Mouse (Mus musculus): Measurements from ENCODE around the gene Fig4. TPM values are rescaled to one million over a fixed set of nuclear protein-coding genes. Genes with fewer than 3 reads are reported as not detected.
A peak's percentile ranks its signal among the peaks of the same experiment; 100 is the strongest.

Fig4 gene
- polyA plus RNA-seq, 1 experiment from 2014 or later = 6.0 TPM

DNA sequence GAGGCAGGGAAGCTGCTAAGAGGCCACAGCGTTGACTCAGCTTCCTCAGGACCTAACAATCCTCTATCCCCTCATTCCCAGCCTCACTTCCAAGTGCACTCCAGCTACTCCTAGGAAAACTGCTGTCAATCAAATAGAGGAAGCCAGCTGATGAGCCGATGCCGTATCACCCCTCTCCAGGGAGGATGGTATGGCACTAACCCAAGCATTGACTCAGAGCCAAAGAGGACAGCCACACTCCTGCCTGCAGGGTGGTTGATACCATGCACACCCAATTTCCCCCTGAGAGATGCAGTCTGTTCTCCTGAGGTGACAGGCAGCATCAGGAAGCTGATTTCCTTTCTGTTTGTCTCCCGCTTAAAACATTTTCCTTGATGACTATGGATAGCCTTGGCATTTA is 81.9 kb downstream of the Fig4 start:
- TF ChIP-seq CTCF (IDR thresholded peaks at IDR 0.05; ENCODE audit: low read depth) = no peak
- TF ChIP-seq EP300 (IDR thresholded peaks at IDR 0.05; ENCODE audit: low read depth) = peak; percentile 91
- no peaks in the 10 kb centered on the region for H3K27me3 ChIP-seq (ENCODE audit: insufficient read depth, low read length)
- H3K9me3 ChIP-seq (ENCODE audit: low read length) = no peaks in the 10 kb centered on the region
- H3K4me2 ChIP-seq (ENCODE audit: low read depth, low read length) = no peak overlapping the region
- ATAC-seq (peak; percentile 92), DNase-seq (peak; percentile 67)
- peaks cover 3% of the 10 kb centered on the region for H3K36me3 ChIP-seq (replicated peaks; ENCODE audit: insufficient read depth, low read length)
- H3K4me1 ChIP-seq (ENCODE audit: insufficient read depth) = peaks cover 23% of the 10 kb centered on the region
- 54% methylated on average over 4 of the region's 4 CpGs for WGBS (ENCODE audit: insufficient replicate concordance)
- no peak overlapping the region for H3K4me3 ChIP-seq (ENCODE audit: low read depth, low read length)
- no peak overlapping the region for H3K9ac ChIP-seq (replicated peaks)
- peak overlapping the region; percentile 53; the same call in 1 of the 2 replicates for H3K27ac ChIP-seq (ENCODE audit: low read depth)

DNA sequence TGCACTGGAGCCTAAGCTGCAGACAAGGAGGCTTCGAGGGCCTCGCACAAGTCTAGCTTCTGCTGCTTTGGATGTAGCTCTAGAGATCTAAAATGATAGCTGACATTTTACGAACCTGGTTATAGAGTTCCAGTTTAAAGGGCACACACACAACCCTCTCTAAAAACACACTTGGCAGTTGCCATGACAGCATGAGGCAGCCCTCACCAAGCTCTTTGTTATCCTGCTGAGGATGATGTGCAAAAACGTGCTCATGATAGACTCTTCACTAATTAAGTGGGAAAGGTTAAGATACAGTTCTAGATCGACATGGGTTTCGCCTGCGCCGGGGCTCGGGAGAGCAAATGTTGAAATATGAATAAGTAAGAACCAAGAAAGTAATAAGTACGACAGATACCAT is 84.2 kb downstream of the Fig4 start:
- Histone ChIP-seq H3K36me3 (replicated peaks; ENCODE audit: insufficient read depth, low read length) (peaks cover 3% of the 10 kb centered on the region), H3K4me2 (ENCODE audit: low read depth, low read length) (no peak overlapping the region), H3K27ac (ENCODE audit: low read depth) (no peak overlapping the region), H3K4me3 (ENCODE audit: low read depth, low read length) (no peak overlapping the region), H3K9ac (replicated peaks) (no peak overlapping the region), H3K27me3 (ENCODE audit: insufficient read depth, low read length) (no peaks in the 10 kb centered on the region), H3K4me1 (ENCODE audit: insufficient read depth) (peaks cover 28% of the 10 kb centered on the region), H3K9me3 (ENCODE audit: low read length) (no peaks in the 10 kb centered on the region)
- 89% methylated on average over 10 of the region's 10 CpGs for WGBS (ENCODE audit: insufficient replicate concordance)
- no peak for TF ChIP-seq CTCF (IDR thresholded peaks at IDR 0.05; ENCODE audit: low read depth)
- no peak for TF ChIP-seq EP300 (IDR thresholded peaks at IDR 0.05; ENCODE audit: low read depth)
- DNase-seq (no peak), ATAC-seq (no peak)

DNA sequence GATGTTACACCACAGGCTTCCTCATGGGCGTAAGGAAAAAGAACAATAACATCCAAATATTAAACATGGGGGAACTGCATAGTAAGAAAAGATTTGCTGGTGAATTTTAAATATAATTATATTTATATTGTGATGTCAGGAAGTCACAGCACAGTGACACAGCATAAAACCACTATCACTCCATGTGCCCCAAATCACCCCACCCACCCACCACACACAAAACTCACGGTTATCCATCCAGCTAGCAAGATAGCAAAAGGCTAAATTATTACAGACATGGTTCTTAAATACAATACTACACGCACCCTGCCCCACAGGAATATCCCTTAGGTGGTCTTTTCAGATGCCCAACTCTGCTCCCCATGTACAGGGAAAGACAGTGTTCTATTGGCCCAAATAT is 89.0 kb downstream of the Fig4 start:
- WGBS (ENCODE audit: insufficient replicate concordance) = 64% methylated on average over 3 of the region's 3 CpGs
- Histone ChIP-seq H3K9ac (replicated peaks) (no peak overlapping the region), H3K27me3 (ENCODE audit: insufficient read depth, low read length) (no peaks in the 10 kb centered on the region), H3K4me2 (ENCODE audit: low read depth, low read length) (peak overlapping the region; percentile 33; the same call in 1 of the 2 replicates), H3K4me1 (ENCODE audit: insufficient read depth) (peaks cover 17% of the 10 kb centered on the region), H3K9me3 (ENCODE audit: low read length) (no peaks in the 10 kb centered on the region), H3K36me3 (replicated peaks; ENCODE audit: insufficient read depth, low read length) (peaks cover 2% of the 10 kb centered on the region; the same call in 1 of the 2 replicates), H3K27ac (ENCODE audit: low read depth) (peak overlapping the region; percentile 64), H3K4me3 (ENCODE audit: low read depth, low read length) (no peak overlapping the region)
- DNase-seq = no peak
- TF ChIP-seq EP300 (IDR thresholded peaks at IDR 0.05; ENCODE audit: low read depth) (0 out of 2 replicates have a peak, but pooled peaks have one; percentile 26), CTCF (IDR thresholded peaks at IDR 0.05; ENCODE audit: low read depth) (no peak)
- no peak for ATAC-seq

DNA sequence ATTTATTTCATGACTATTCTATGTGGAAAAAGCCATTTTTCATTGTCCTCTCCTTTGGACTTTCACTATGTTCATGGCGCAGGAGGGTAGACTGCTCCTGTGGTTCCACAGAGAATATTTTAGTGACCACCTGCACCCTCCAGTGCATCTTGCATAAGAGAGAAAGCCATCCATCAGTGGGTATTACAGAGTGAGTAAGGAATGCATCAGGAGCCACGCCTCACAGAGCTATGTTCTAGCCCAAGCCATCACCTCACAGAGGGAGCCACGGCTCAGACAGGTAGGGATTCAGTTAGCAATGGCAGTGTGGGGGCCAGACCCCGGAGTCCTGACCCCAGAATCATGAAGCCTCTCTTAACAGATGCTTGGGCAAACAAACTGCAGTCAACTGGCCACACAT is 93.5 kb downstream of the Fig4 start:
- Histone ChIP-seq H3K9me3 (ENCODE audit: low read length) (no peaks in the 10 kb centered on the region), H3K36me3 (replicated peaks; ENCODE audit: insufficient read depth, low read length) (0 out of 2 replicates have a peak, but pooled peaks cover 2% of the 10 kb centered on the region), H3K27me3 (ENCODE audit: insufficient read depth, low read length) (no peaks in the 10 kb centered on the region), H3K9ac (replicated peaks) (peak overlapping the region; percentile 46; the same call in 1 of the 2 replicates), H3K4me2 (ENCODE audit: low read depth, low read length) (peak overlapping the region; percentile 44; the same call in 1 of the 2 replicates), H3K4me3 (ENCODE audit: low read depth, low read length) (no peak overlapping the region), H3K4me1 (ENCODE audit: insufficient read depth) (peaks cover 38% of the 10 kb centered on the region), H3K27ac (ENCODE audit: low read depth) (peak overlapping the region; percentile 99)
- ATAC-seq (peak; percentile 48), DNase-seq (no peak)
- WGBS (ENCODE audit: insufficient replicate concordance) = 63% methylated on average over 4 of the region's 4 CpGs
- no peak for TF ChIP-seq EP300 (IDR thresholded peaks at IDR 0.05; ENCODE audit: low read depth)
- TF ChIP-seq CTCF (IDR thresholded peaks at IDR 0.05; ENCODE audit: low read depth) = no peak

DNA sequence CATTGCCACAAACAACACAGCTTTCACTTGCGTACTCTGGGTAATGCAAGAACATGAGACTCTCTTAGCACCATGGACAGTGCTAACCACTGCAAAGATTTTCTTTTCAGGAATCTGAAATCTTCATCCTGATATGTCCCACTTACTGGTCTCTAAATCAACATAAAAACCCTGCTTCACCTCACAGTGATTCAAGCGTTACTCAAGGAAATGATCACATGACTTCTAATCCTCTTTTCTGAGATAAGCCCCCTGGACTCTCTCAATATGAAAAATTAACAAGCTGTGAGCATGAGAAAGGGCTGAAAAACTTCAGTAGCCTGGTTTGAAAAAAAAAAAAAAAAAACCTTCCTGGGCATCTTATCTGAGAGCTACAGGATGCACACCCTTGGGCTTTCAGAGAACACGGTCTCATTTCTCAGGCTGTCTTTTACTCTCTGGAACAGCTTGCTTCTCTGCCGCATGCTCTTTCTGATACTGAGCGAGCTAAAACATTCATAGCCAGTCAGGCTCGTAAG is 94.1 kb downstream of the Fig4 start:
- Histone ChIP-seq H3K27ac (ENCODE audit: low read depth) (peak overlapping the region; percentile 99), H3K4me2 (ENCODE audit: low read depth, low read length) (no peak overlapping the region), H3K9ac (replicated peaks) (no peak overlapping the region), H3K36me3 (replicated peaks; ENCODE audit: insufficient read depth, low read length) (0 out of 2 replicates have a peak, but pooled peaks cover 2% of the 10 kb centered on the region), H3K9me3 (ENCODE audit: low read length) (no peaks in the 10 kb centered on the region), H3K27me3 (ENCODE audit: insufficient read depth, low read length) (no peaks in the 10 kb centered on the region), H3K4me3 (ENCODE audit: low read depth, low read length) (no peak overlapping the region), H3K4me1 (ENCODE audit: insufficient read depth) (peaks cover 42% of the 10 kb centered on the region)
- 52% methylated on average over 6 of the region's 6 CpGs for WGBS (ENCODE audit: insufficient replicate concordance)
- peak; percentile 100 for TF ChIP-seq EP300 (IDR thresholded peaks at IDR 0.05; ENCODE audit: low read depth)
- TF ChIP-seq CTCF (IDR thresholded peaks at IDR 0.05; ENCODE audit: low read depth) = no peak
- ATAC-seq (peak; percentile 85), DNase-seq (peak; percentile 51)

DNA sequence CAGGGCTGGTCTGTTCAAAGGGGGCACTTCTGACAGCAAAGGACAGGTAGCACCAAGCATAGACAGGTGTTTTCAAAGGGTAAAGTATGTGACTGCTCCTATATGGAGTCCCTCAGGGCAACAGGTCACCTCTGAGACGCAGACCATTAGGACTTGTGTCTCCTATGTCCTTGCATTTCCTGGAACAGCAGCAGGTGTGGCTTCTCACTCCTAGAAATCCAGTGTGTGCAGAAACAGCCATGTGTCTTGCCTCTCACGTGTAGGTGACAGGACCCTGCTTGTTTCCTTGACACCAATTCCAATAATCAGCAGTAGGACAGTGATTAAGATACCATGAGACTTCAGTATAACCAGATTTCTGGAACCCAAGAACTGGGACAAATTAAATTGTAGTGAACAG is 97.4 kb downstream of the Fig4 start:
- WGBS (ENCODE audit: insufficient replicate concordance) = 48% methylated on average over 2 of the region's 2 CpGs

More for the DNA sequence above, 97.4 kb downstream of the Fig4 start:
- Histone ChIP-seq H3K9ac (replicated peaks) (peak overlapping the region; percentile 46), H3K36me3 (replicated peaks; ENCODE audit: insufficient read depth, low read length) (no peaks in the 10 kb centered on the region), H3K4me3 (ENCODE audit: low read depth, low read length) (no peak overlapping the region), H3K27me3 (ENCODE audit: insufficient read depth, low read length) (no peaks in the 10 kb centered on the region), H3K4me2 (ENCODE audit: low read depth, low read length) (peak overlapping the region; percentile 24; the same call in 1 of the 2 replicates), H3K9me3 (ENCODE audit: low read length) (no peaks in the 10 kb centered on the region), H3K27ac (ENCODE audit: low read depth) (peak overlapping the region; percentile 93), H3K4me1 (ENCODE audit: insufficient read depth) (peaks cover 39% of the 10 kb centered on the region)
- TF ChIP-seq EP300 (IDR thresholded peaks at IDR 0.05; ENCODE audit: low read depth) = no peak; the same call in 1 of the 2 replicates
- TF ChIP-seq CTCF (IDR thresholded peaks at IDR 0.05; ENCODE audit: low read depth) = no peak
- DNase-seq (no peak), ATAC-seq (no peak)
